Mouse (Mus musculus): Measurements from ENCODE around the gene Srarp. TPM values are rescaled to one million over a fixed set of nuclear protein-coding genes. Genes with fewer than 3 reads are reported as not detected.

The Srarp gene
- polyA plus RNA-seq, 1 experiment from 2014 or later = not detected

DNA sequence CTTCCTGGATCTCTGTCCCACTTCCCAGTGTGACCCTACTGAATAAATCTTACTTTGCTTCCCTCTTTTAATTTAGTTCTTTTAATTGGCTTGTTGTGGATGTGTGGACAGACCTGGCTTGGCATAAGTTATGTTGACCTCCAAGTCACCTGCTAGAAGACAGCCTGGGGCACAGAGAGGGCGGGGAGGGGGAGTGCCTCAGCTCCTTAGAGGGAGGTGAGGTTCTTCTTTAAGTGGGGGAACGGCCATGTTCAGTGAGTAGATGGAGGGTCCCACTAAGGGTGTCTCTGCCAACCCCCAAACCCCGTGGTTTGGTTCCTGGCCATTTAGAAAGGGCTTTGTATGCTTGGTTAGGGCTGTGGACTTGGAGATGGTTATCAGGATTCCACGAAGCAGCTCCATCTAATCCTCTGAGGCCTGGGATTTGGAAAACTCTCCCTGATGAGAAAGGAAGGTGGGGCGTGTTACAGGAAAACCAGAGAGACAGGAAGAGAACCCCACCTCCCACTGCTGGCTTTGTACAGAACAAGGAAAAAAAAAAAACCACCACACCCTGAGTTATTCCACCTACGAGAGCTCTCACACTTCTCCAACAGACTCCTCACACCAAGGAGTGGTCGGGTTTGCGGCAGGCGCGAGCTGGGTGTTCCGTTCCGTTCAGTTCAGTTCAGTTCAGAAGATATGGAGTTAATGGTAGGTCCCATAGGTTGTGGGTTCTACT lies 3.3 kb upstream of the Srarp start:
- 83% methylated on average over 12 of the region's 12 CpGs for WGBS
- Histone ChIP-seq H3K4me3 (no peak overlapping the region), H3K27ac (replicated peaks) (no peak overlapping the region)

DNA sequence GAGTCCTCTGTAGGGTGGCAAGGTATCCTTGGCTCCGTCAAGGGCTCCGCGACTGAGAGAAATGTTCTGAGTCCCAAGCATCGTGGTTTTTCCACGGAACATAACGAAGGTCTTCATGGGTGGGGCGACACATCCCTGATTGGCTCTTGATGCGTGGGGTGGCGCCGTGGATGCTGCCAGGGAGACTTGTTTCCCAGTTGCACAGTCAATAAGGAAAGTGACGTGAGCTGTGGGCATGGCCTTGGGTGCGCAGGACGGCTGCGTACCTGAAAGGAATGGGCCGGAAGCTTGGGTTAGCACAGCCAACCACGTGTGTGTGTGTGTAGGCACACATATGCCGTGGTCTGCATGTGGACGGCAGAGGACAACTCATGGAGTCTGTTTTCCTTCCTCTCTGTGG lies 2.7 kb downstream of the Srarp start:
- Histone ChIP-seq H3K9ac (no peak overlapping the region), H3K27ac (replicated peaks) (no peak overlapping the region), H3K4me2 (no peak overlapping the region), H3K27me3 (no peaks in the 10 kb centered on the region), H3K36me3 (no peaks in the 10 kb centered on the region), H3K4me1 (replicated peaks) (no peaks in the 10 kb centered on the region), H3K9me3 (no peaks in the 10 kb centered on the region), H3K4me3 (no peak overlapping the region)
- no peak for ATAC-seq (ENCODE audit: low read depth)
- 86% methylated on average over 18 of the region's 18 CpGs for WGBS

More for the DNA sequence above, 3.3 kb upstream of the Srarp start:
- no peaks in the 10 kb centered on the region for H3K36me3 ChIP-seq
- peaks cover 7% of the 10 kb centered on the region for H3K4me1 ChIP-seq (replicated peaks)
- no peaks in the 10 kb centered on the region; the same call in 1 of the 2 replicates for H3K27me3 ChIP-seq
- no peak overlapping the region for H3K9ac ChIP-seq
- ATAC-seq (ENCODE audit: low read depth) = no peak
- H3K4me2 ChIP-seq = no peak overlapping the region
- no peaks in the 10 kb centered on the region for H3K9me3 ChIP-seq

DNA sequence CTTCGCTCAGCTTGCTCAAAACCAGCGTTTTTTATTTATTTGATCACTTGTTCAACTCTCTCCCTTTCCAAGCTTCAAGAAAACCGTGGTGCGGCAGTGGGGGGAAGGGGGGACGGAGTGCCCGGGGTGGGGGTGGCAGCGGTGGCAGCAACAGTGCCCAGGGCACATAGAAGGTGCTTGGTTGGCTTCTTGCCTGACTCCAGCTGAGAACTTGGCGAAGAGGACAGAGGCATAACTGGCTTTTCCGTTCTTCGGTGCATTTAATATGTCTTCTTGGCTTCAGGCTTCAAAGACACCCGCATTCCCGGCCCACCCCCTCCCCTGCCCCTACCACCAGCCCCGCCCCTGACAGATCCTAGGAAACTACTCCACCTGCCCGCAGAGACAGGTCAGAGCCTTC lies 3.2 kb downstream of the Srarp start:
- WGBS = 69% methylated on average over 14 of the region's 14 CpGs
- Histone ChIP-seq H3K9ac (no peak overlapping the region), H3K4me2 (no peak overlapping the region), H3K4me3 (no peak overlapping the region), H3K36me3 (no peaks in the 10 kb centered on the region), H3K27me3 (no peaks in the 10 kb centered on the region), H3K27ac (replicated peaks) (no peak overlapping the region), H3K4me1 (replicated peaks) (no peaks in the 10 kb centered on the region), H3K9me3 (no peaks in the 10 kb centered on the region)
- ATAC-seq (ENCODE audit: low read depth) = no peak

DNA sequence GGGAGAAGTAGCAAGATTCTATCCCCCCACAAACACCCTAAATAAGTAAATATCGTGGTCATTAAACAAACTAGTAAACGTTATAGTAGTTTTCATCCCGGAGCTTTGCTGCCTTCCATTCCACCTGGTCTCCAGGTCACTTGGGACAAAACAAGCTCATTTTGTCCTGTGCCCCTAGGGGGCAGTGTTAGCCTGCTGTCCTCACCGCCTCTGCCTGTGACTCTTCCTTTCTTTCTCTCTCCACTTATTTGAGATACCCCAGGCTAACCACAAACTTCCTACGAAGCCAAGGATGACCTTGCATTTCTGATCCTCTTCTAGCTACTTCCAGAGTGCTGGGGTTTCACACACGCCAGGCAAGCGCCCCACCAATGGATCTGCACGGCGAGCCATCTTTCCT lies 4.9 kb downstream of the Srarp start:
- Histone ChIP-seq H3K4me1 (replicated peaks) (peaks cover 7% of the 10 kb centered on the region), H3K36me3 (no peaks in the 10 kb centered on the region), H3K27ac (replicated peaks) (no peak overlapping the region), H3K27me3 (peaks cover 14% of the 10 kb centered on the region), H3K9ac (no peak overlapping the region), H3K9me3 (no peaks in the 10 kb centered on the region), H3K4me3 (no peak overlapping the region), H3K4me2 (no peak overlapping the region)
- ATAC-seq (ENCODE audit: low read depth) = no peak
- WGBS = 47% methylated on average over 9 of the region's 9 CpGs

DNA sequence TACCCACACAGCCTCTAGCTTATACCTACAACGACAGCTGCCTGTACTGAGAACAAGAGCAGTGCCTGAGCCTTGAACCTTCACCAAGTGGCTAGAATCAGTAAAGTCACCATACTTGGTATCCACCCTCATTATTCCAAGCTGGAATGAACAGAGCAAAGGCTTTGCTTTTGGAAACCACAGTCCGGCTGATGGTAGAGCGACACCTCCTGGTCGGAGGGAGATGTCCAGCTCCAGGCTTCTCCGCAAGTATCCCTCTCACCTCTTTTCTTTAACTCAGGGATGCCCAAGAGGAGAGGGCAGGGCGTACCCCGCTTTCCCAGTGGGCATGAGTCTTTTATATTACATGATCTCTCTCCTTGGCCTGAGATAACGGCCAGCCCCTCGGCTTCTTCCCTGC lies 6.1 kb downstream of the Srarp start:
- 43% methylated on average over 9 of the region's 9 CpGs for WGBS
- peaks cover 17% of the 10 kb centered on the region for H3K4me1 ChIP-seq (replicated peaks)
- H3K4me3 ChIP-seq = no peak overlapping the region
- H3K9ac ChIP-seq = no peak overlapping the region
- H3K36me3 ChIP-seq = no peaks in the 10 kb centered on the region
- peaks cover 16% of the 10 kb centered on the region for H3K27me3 ChIP-seq
- H3K4me2 ChIP-seq = no peak overlapping the region
- ATAC-seq (ENCODE audit: low read depth) = no peak
- H3K9me3 ChIP-seq = no peaks in the 10 kb centered on the region
- no peak overlapping the region for H3K27ac ChIP-seq (replicated peaks)

DNA sequence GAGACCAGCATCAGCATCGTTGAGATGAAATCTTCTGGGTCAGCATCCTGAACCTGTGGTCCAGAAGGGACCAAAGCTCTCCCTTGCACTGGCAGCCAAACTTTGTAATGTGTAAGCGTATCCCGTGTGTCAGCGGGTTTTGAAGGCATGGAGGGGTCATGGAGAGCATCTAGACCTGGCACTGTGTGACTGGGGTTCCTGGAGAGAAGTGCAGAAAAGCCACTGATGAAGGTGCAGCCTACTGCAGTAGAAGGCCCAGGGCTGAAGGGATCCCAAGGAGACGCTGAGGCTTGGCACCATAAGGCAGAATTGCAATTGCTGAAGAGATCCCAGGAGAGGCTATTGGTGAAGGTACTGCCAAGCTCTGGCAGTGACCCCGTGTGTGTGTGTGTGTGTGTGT lies 6.5 kb downstream of the Srarp start:
- peaks cover 17% of the 10 kb centered on the region for H3K4me1 ChIP-seq (replicated peaks)
- ATAC-seq (ENCODE audit: low read depth) = no peak
- no peak overlapping the region for H3K4me2 ChIP-seq
- no peaks in the 10 kb centered on the region for H3K36me3 ChIP-seq
- H3K27ac ChIP-seq (replicated peaks) = no peak overlapping the region
- H3K27me3 ChIP-seq = peaks cover 17% of the 10 kb centered on the region
- no peaks in the 10 kb centered on the region for H3K9me3 ChIP-seq
- no peak overlapping the region for H3K9ac ChIP-seq
- H3K4me3 ChIP-seq = no peak overlapping the region
- WGBS = 74% methylated on average over 6 of the region's 6 CpGs

DNA sequence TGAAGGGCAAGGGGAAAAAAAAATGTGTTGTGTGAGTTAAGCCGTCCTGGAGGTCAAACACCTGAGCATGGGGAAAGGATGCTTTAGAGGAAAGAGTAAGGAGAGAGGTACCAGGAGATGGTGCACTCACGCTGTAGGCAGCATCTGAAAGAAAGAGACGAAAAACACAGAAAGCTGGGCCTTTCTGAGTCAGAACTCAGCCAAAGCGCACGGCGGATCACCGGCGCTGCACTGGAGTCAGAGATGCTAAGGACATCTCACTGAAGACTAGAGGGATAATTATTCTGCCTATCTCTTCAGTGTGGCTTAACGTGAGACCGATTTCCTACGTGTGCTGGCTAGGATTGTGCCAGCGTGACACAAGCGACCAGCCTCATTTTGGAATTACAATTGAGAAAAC lies 8.0 kb downstream of the Srarp start:
- Histone ChIP-seq H3K27ac (replicated peaks) (no peak overlapping the region), H3K27me3 (peaks cover 22% of the 10 kb centered on the region), H3K9ac (no peak overlapping the region), H3K4me2 (no peak overlapping the region), H3K4me3 (no peak overlapping the region), H3K36me3 (no peaks in the 10 kb centered on the region), H3K4me1 (replicated peaks) (peaks cover 17% of the 10 kb centered on the region), H3K9me3 (no peaks in the 10 kb centered on the region)
- ATAC-seq (ENCODE audit: low read depth) = no peak
- 86% methylated on average over 13 of the region's 13 CpGs for WGBS

DNA sequence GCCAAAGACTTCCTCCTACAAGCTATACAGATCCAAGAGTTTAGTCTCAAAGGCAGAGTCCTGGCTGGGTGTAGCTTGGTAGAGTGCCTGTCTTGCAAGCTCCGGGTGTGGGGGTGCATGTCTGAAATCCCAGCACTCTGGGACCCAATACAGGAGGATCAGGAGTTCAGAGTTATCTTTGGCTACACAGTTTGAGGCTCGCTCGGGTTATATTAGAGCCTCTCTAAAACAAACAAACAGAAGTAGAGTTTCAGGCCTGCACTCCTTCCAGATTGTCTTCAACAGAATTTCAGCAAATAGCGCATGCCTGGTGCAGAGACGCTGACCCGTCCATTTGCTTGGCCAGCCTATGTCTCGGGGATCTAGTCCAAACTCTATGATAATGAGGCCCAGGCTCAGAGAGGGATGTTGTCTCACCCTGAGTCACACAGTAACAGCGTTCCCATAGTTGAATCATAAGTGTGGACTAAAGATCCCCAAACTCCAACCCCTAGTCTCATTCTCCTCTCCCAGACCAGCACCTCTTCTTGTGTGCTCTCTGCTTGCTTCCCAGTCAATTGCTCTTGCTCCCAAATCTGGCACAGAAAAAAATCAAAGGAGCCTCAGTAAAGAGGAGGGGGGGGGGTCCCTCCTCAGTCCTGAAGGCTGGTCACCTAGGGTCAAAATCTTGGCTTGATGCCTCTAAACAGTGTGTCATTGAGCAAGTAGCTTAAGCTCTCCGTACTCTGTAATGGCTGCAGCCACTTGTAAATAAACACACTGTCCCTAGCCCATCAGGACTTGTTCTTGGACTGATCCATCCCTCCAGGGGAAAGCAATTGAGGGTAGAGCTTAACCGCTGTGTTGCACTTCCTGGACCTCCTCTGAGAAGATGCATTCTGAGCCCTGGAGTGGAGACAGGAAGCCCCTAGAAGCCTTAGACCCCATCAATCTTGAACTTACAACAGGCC lies 8.8 kb downstream of the Srarp start:
- Histone ChIP-seq H3K4me2 (no peak overlapping the region), H3K4me3 (no peak overlapping the region), H3K4me1 (replicated peaks) (peaks cover 17% of the 10 kb centered on the region), H3K27ac (replicated peaks) (no peak overlapping the region), H3K36me3 (no peaks in the 10 kb centered on the region), H3K9ac (no peak overlapping the region), H3K27me3 (peaks cover 22% of the 10 kb centered on the region), H3K9me3 (no peaks in the 10 kb centered on the region)
- 81% methylated on average over 10 of the region's 10 CpGs for WGBS
- ATAC-seq (ENCODE audit: low read depth) = no peak

DNA sequence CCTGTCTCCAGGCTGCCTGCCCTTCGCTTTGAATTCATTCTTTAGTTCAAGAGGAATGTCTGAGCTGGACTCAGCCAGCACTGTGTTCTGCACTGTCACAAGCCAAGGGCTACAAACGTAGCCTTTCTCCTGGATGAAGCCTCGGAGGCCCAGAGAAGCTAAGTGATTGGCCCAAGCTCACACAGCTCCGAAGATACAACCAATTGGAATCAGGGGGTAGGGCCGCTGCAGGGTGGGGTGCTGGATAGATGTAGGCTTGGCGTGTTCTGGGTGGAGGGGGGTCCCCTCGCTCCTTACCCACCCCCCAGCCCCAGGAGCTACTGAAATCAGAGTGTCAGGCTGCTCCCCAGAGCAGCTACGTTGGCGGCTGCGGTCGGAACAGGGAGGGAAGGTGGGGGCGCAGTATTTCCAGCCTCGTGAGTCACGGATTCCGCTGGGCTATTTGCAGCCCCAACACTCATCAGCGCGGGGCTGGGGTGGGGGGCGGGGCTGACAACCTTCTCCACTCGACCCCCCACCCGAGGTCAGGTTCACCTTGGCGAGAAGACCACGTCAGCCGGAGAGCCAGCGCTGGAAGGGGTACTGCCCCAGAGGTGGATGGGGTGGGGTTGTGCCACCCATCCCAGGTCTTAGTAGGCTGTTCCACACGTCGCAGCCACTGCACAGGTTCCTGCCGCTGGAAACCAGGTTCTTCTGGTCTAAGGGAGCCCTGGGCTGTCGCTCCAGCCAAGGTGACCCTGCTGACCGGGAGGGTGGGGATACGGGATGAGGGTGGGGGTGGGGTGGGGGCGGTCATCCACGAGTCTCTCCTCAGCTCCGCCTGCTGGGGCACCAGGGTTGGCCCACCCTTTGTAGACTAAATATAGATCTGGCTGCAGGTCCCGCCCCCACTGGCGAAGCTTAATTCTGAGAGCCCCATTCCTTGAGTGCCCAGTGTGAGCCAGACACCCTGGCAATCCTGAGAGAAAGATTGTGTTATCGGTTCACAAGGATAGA lies 10.1 kb downstream of the Srarp start:
- Histone ChIP-seq H3K9me3 (no peaks in the 10 kb centered on the region), H3K27ac (replicated peaks) (no peak overlapping the region), H3K4me1 (replicated peaks) (peaks cover 17% of the 10 kb centered on the region), H3K4me2 (peak overlapping the region; percentile 76), H3K9ac (peak overlapping the region; percentile 72), H3K4me3 (peak overlapping the region; percentile 44), H3K27me3 (peaks cover 26% of the 10 kb centered on the region), H3K36me3 (no peaks in the 10 kb centered on the region)
- WGBS = 3% methylated on average over 35 of the region's 36 CpGs
- peak; percentile 91 for ATAC-seq (ENCODE audit: low read depth)

DNA sequence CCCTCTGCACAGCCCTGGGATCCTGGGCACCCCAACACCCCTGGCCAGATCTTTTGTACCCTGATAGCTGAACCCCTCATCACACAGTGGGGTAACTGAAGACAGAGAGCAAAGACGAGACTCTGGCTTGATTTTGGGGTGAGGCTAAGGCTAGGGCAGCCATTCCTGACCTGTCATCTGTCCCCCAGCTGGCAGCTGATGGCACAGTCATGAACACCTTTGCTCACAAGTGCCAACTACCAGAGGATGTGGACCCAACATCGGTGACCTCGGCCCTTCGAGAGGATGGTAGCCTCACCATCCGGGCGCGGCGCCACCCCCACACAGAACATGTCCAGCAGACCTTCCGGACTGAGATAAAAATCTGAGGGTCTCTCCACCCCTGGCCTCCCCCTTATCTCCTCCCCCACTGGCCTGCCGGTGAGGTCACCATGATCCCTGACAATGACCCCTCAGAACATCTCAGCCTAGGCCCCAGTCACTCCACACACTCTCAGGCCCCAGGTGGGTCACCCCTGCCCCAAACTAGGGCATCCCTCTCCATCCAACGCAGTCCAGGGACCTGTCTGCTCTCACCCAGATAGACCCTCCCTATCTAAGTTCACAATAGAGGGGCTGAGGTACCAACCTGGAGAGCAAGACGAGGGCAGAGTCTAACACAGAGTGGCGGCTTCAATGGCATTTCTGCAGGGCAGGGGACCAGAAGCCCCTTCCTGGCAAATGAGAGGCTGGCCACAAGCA lies 12.0 kb downstream of the Srarp start:
- 89% methylated on average over 13 of the region's 13 CpGs for WGBS
- H3K36me3 ChIP-seq = no peaks in the 10 kb centered on the region
- H3K4me3 ChIP-seq = no peak overlapping the region
- H3K9ac ChIP-seq = no peak overlapping the region
- H3K9me3 ChIP-seq = no peaks in the 10 kb centered on the region
- peaks cover 26% of the 10 kb centered on the region for H3K27me3 ChIP-seq
- H3K4me2 ChIP-seq = no peak overlapping the region
- H3K27ac ChIP-seq (replicated peaks) = no peak overlapping the region
- ATAC-seq (ENCODE audit: low read depth) = no peak
- H3K4me1 ChIP-seq (replicated peaks) = peaks cover 22% of the 10 kb centered on the region

DNA sequence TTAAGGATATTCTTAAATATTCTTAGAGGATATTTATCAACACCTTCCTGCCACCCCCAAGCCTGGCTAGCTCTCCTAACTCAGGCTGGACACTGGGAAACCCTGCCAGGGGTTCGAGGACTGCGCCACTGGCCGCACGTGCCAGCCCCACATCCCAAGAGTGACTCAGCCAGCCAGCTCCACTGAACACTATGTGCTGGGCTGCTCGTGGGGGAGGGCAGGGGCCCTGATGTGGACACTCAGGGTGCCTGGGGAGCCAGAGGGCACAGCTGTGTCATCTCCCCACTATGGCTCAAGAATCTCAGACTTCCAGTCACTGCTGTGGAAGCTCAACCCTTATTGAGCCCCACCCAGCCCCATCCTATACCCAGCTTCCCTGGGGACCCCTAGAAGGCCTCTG lies 12.6 kb downstream of the Srarp start:
- no peak overlapping the region for H3K4me2 ChIP-seq
- WGBS = 87% methylated on average over 5 of the region's 5 CpGs
- ATAC-seq (ENCODE audit: low read depth) = no peak

More for the DNA sequence above, 12.6 kb downstream of the Srarp start:
- Histone ChIP-seq H3K36me3 (no peaks in the 10 kb centered on the region), H3K27me3 (peaks cover 26% of the 10 kb centered on the region), H3K27ac (replicated peaks) (no peak overlapping the region), H3K9ac (no peak overlapping the region), H3K4me3 (no peak overlapping the region), H3K9me3 (no peaks in the 10 kb centered on the region), H3K4me1 (replicated peaks) (peaks cover 22% of the 10 kb centered on the region)

All from neural tube, embryonic 13.5 days (tissue).